Mouse (Mus musculus) embryo, embryonic 10 days (tissue): ENCODE measurements at regions not wholly inside any gene's neighbourhood (a gene's known extent, or its start where the extent isn't known, plus 50 kb on each side); places are given as distances from the start of the nearest gene placed in this dataset.
"Not testable (repeated sequence)": the region's sequence is repeated elsewhere in the genome, so short reads cannot be mapped to it uniquely, and the experiment has no call there.

ENCODE experiments used
- DNase-seq: peaks from one replicate; pipeline ENCODE4 v3.0.0-alpha.2; 2015; ENCODE audit warnings: low spot score

DNA sequence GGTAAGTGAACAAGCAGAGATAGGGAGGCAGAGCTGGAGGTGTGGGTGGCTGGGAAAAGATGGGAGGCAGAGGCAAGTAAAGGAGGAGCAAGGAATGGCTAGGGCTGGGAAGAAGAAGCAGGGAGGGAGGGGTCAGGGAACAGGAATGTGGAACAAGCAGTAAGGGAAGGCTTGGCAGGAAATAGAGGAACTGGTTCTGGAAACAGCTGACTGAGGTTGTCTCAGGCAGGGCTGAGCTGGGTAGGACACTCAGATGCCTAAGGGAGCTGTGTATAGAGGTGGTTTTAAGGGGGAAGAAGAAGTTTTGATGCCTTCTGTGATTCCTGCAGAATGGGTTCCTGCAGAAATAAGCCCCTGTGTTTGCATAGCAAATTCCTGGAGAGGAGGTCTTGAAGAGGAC lies 92.7 kb downstream of the Nucb2 start:
- DNase-seq = no peak

- no peak for DNase-seq
These were observed 96.2 kb downstream of the Nucb2 start for GRCm38 (mm10) chr7:116600340-116600739.

- no peak for DNase-seq
These were observed 99.1 kb downstream of the Nucb2 start for GRCm38 (mm10) chr7:116603167-116603839.

- no peak for DNase-seq
These were observed 99.6 kb downstream of the Nucb2 start for GRCm38 (mm10) chr7:116603840-116604194.

GRCm38 (mm10) chr7:116606255-116606654 lies 102.1 kb downstream of the Nucb2 start:
- no peak for DNase-seq

GRCm38 (mm10) chr7:116606751-116607483 lies 102.7 kb downstream of the Nucb2 start:
- DNase-seq = no peak

- DNase-seq = peak; percentile 24
These were observed 103.6 kb downstream of the Nucb2 start for GRCm38 (mm10) chr7:116607628-116608225.

- DNase-seq = peak; percentile 79
These were observed 104.3 kb downstream of the Nucb2 start for GRCm38 (mm10) chr7:116608350-116609085.

DNA sequence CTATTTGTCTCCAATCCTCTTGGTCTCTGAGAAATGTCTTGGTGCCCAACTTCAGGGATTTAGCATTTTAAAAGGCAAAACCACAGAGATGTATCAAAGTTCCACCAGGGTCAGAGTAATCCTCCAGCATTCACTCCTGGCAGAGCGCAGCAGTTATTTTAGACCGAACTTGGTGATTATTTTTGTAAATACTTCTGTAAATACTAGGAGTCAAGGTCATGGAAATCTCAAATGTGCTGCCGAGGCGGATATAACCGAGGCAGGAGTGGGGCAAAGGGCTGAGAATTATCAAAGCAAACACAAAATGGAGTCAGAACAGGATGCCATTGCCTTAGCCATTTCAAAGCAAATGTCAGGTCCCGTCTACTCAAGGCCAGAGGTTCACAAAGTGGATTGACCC lies 105.2 kb downstream of the Nucb2 start:
- no peak for DNase-seq

GRCm38 (mm10) chr7:116609906-116610305 lies 105.7 kb downstream of the Nucb2 start:
- DNase-seq = no peak

DNA sequence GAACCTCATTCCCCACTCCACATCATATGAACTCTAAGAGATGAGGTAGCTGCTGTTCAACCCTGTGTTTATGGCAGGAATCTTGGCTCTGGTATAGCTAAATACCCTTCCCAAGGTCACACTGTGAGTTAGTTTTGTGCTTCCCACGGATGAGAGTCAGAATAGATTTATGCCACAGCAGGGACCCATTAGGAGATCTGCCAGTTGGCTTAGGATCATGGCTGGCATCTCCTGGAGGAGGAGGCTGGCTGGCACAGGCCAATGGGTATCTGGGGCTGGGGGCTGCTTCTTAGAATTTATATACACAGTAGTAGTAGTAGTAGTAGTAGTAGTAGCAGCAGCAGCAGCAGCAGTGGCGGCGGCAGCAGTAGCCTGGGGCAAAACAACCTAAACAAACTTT lies 111.8 kb downstream of the Nucb2 start:
- no peak for DNase-seq

DNA sequence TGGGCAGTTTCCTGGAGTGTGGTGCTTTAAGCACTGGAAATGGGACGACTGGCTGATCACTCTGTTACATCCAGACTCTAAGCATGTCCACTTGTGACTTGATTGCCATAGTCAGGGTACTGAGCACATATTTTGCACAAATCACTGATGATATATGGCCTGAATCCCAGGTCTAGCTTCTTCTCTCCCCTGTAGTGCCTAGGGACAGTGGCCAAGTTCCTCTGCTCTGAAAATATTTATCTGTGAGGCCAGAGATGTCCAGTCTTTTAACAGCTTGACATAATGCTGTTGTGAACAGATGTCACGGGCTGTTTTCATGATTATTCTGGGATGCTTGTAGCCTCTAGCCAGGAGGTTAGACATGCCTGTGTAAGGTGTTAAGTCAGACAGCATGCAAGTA lies 115.5 kb downstream of the Nucb2 start:
- DNase-seq = no peak

GRCm38 (mm10) chr7:116620381-116620780 lies 116.2 kb downstream of the Nucb2 start:
- no peak for DNase-seq

- DNase-seq = no peak
These were observed 129.0 kb downstream of the Nucb2 start for GRCm38 (mm10) chr7:116633210-116633609.

DNA sequence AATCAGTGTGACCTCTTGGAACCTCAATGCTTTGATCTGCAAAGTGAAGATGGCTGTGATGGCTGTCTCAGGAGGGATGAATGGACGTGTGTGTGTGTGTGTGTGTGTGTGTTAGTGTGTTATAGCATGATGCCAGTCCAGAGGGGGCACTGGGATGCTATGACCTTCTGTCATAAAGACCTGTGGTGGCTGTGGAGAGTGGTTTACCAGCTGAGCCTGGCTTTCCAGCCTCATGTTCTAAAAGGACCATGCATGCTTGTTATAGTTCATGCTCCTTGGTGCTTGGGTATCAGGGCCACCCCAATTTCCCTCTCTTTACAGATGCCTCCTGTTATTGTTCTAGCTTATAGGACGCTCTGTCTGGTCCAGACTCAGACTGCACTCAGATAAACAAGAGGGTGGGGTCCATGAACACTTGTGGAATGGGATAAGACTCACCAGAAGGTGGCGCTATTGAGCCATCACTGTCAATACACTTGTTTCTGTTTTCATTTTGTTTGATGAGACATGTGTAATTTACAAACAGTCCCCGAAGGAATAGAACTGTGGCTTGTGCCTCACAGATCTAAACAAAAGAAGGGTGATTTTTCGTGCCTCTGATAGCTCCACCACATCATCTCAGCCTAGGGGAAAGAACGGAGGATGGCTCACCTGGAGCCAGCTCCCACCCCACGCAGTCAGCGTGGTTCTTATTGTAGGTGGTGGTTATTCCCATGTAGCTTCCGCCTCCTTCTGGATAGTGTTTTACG lies 140.9 kb downstream of the Nucb2 start:
- DNase-seq = peak; percentile 86

GRCm38 (mm10) chr7:116654466-116654865 lies 150.3 kb downstream of the Nucb2 start:
- DNase-seq = peak; percentile 44

GRCm38 (mm10) chr7:116657040-116657439 lies 152.9 kb downstream of the Nucb2 start:
- not testable (repeated sequence) for DNase-seq

GRCm38 (mm10) chr7:116665581-116665980 lies 161.4 kb downstream of the Nucb2 start:
- no peak for DNase-seq

DNA sequence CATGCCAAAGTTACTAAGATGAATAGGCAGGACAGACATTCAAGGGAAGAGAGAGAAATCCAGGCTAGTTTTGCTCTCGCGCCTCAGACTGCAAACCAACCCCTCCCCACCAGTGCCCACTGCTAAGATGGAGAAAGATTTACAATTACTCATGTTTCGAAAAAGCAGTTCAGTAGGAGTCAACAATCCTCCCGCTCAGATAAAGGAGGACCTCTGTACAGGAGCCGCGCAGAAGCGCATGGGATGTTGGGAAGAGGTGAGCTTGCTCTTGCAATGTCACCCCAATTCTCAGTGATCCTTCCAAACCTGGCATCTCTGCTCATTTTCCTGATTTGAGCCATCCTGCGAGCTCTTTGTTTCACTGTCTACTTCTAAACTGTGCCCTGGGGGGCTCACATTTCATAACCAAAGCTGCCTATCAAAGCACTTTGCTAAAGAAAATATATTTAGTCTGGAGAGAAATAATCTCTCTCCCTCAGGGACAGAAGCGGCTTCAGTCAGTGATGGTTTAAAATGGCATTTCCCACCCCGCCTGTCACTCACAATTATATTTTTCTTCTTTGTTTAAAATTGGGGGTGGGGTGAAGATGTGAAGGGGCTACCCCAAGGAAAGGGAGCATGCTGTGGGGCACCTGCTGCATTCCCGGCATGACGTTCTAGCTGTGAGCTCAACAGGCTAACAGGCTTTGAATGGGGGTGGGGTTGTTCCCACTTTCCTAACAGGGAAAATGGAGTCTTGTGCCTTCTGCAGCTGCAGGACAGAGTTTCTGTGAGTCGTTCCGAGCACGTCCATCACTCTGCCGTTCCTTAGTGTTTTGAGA lies 170.2 kb downstream of the Nucb2 start:
- no peak for DNase-seq

DNA sequence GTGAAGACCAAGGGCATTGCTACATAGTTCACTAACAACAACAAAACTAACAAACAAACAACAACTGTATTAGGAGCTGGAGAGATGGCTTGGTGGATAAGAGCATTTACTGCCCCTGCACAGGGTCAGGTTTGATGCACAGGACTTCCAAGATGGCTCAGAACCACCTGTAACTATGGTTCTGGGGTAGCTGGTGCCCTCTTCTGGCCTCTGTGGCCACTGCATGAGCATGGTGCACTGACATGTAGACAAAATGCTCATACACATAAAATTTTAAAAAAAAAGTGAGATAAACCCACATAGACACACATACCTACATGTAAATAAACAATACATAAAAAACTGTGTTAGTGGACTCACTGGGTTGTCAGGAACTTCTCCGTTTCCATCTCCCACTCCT lies 172.5 kb downstream of the Nucb2 start:
- no peak for DNase-seq

DNA sequence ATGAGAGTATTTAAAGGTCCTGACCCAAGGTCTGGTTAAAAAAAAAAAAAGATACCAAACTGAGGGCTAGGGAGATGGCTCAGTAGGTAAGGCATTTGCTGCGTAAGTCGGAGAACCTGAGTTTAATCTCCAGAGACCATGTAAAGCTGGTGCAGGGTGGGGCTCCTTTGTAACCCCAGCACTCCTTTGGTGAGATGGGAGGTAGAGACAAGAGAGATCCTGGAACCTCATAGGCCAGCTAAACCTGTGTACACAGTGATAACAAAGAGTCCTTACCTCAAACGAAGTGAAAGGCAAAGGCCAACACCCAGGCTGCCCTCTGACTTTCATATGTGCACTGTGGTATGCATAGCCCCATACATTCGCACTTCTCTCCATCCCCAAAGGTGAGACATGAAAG lies 175.0 kb downstream of the Nucb2 start:
- DNase-seq = no peak
